Mouse (Mus musculus) cerebellum, adult 9-11 months (tissue): Measurements from ENCODE around the gene Uqcrh.

ENCODE experiments used
- DNase-seq: peaks from one replicate; pipeline ENCODE4 v3.0.0; 2022

Uqcrh gene

GRCm38 (mm10) chr4:116074861-116075620, at the start of gene Uqcrh, which contains the start of gene Lrrc41:
Uqcrh (minus strand) TSS chr4:116075071.
Lrrc41 (plus strand) TSS chr4:116075269.
- peak; percentile 96 for DNase-seq

GRCm38 (mm10) chr4:116123602-116124519, 49.0 kb upstream of the Uqcrh start, which contains the start of the genes Rad54l and Pomgnt1:
Rad54l (minus strand) TSS chr4:116123690.
Pomgnt1 (plus strand) TSS chr4:116123840.
- peak; percentile 82 for DNase-seq

GRCm38 (mm10) chr4:116122762-116123161, 47.9 kb upstream of the Uqcrh start:
- DNase-seq = no peak

GRCm38 (mm10) chr4:116111486-116111885, 36.6 kb upstream of the Uqcrh start:
- DNase-seq = no peak

- no peak for DNase-seq
These were observed 35.8 kb upstream of the Uqcrh start for GRCm38 (mm10) chr4:116110695-116111094.

GRCm38 (mm10) chr4:116105278-116105677, 30.4 kb upstream of the Uqcrh start:
- no peak for DNase-seq

GRCm38 (mm10) chr4:116100959-116101358, 26.1 kb upstream of the Uqcrh start:
- no peak for DNase-seq

- DNase-seq = no peak
These were observed 22.3 kb upstream of the Uqcrh start for GRCm38 (mm10) chr4:116097211-116097610.

- no peak for DNase-seq
These were observed 21.4 kb upstream of the Uqcrh start for GRCm38 (mm10) chr4:116096291-116096690.

GRCm38 (mm10) chr4:116088510-116089249, 13.8 kb upstream of the Uqcrh start:
- no peak for DNase-seq

GRCm38 (mm10) chr4:116077240-116078095, 2.6 kb upstream of the Uqcrh start:
- peak; percentile 36 for DNase-seq

GRCm38 (mm10) chr4:116076369-116077231, 1.7 kb upstream of the Uqcrh start:
- DNase-seq = peak; percentile 67

- peak; percentile 81 for DNase-seq
These were observed 929 bp upstream of the Uqcrh start for GRCm38 (mm10) chr4:116075631-116076368.

GRCm38 (mm10) chr4:116074145-116074675, 661 bp downstream of the Uqcrh start:
- peak; percentile 24 for DNase-seq

- peak; percentile 44 for DNase-seq
These were observed 1.7 kb downstream of the Uqcrh start for GRCm38 (mm10) chr4:116073146-116073545.

- DNase-seq = no peak
These were observed 4.8 kb downstream of the Uqcrh start for GRCm38 (mm10) chr4:116070116-116070515.

GRCm38 (mm10) chr4:116063855-116064254, 11.0 kb downstream of the Uqcrh start:
- no peak for DNase-seq

GRCm38 (mm10) chr4:116059012-116059726, 15.7 kb downstream of the Uqcrh start:
- no peak for DNase-seq

GRCm38 (mm10) chr4:116057559-116057958, 17.3 kb downstream of the Uqcrh start:
- no peak for DNase-seq
